Mouse (Mus musculus): ENCODE data around the gene Gm47955.
"Not testable (repeated sequence)": the region's sequence is repeated elsewhere in the genome, so short reads cannot be mapped to it uniquely, and the experiment has no call there.

Gm47955 gene

GRCm38 (mm10) chr1:82992093-82992492 is 32.0 kb downstream of the Gm47955 start:
- no peak for DNase-seq (ENCODE audit: low spot score)

GRCm38 (mm10) chr1:82993947-82994346 is 33.9 kb downstream of the Gm47955 start:
- no peak for DNase-seq (ENCODE audit: low spot score)

- DNase-seq (ENCODE audit: low spot score), result not testable (repeated sequence)
Measured at GRCm38 (mm10) chr1:83000306-83000705, 40.2 kb downstream of the Gm47955 start, which contains the start of gene Gm47959. Gene Gm47959, plus strand, starts transcription at chr1:83000548.

- DNase-seq (ENCODE audit: low spot score), result no peak
Measured at GRCm38 (mm10) chr1:83006218-83007179, 46.4 kb downstream of the Gm47955 start.

GRCm38 (mm10) chr1:83007471-83007870 is 47.4 kb downstream of the Gm47955 start:
- no peak for DNase-seq (ENCODE audit: low spot score)
